Mouse (Mus musculus) adrenal gland, adult 18-20 months (tissue): ENCODE data around the gene Erp44. TPM values are rescaled to one million over a fixed set of nuclear protein-coding genes. Genes with fewer than 3 reads are reported as not detected.

Source experiments
- DNase-seq, 2 experiments: peaks; one replicate each; pipeline ENCODE4 v3.0.0; 2021 to 2022; ENCODE audit warnings: low spot score in 2 of 2
- microRNA-seq, 2 experiments: library from miRNA; unstranded; fragments of <30 nt; microRNA quantifications; one replicate each; pipeline ENCODE4 v1.2.0; 2021; ENCODE audit warnings: borderline number of aligned reads in 2 of 2
- total RNA-seq, 2 experiments: library from RNA; stranded (reverse); gene quantifications; 1 replicate in 1 of 2; 2 replicates in 1 of 2; pipeline ENCODE4 v1.2.3; 2021

The Erp44 gene
- total RNA-seq, 2 experiments from 2014 or later = 52.4 to 65.1 TPM

DNA sequence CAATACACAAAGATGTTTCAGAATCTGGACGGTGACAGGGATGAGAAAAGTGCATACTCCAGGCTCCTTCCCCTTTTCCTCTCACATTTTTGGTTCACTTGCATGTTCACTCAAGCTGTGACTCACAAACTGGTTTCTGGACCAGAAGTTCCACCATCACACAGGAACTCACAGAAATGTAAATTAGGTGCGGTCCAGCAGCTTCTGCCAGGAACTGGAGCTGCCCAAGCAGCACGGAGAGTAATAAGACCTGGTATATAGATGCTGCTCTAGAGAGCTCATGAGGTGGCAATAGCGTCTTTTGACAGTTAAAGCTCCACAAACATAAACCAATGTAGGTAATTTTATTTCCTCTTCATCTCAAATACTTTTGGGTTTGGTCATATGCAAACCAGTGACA is 36.9 kb downstream of the Erp44 start:
- DNase-seq = no peak

- DNase-seq = no peak
Observed at GRCm38 (mm10) chr4:48239046-48239445, 40.3 kb downstream of the Erp44 start.

GRCm38 (mm10) chr4:48236721-48237120 is 42.6 kb downstream of the Erp44 start:
- no peak for DNase-seq

GRCm38 (mm10) chr4:48226800-48227199 is 52.6 kb downstream of the Erp44 start:
- DNase-seq = no peak

DNA sequence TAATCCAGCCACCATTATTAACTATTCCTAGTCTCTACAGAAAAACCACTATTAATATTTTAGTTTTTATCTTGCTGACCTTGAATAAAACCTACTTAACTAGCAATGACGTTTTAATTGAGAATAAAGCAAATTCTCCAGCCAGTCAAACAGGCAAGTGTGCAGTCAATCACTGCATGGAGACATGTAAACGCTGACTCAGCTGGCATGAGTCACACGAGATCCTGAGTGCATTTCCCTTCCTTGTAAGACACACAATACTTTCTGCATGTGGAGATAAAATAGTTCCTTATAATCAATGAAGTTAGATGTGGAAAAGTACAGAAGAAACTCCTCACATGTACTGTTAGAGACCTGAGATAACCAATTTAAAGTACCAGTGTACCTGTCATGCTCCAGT is 53.8 kb downstream of the Erp44 start:
- peak in 1 of 2 experiments; percentile 26 for DNase-seq

GRCm38 (mm10) chr4:48225173-48225572 is 54.2 kb downstream of the Erp44 start:
- peak; percentile 68 to 74 for DNase-seq

- no peak for DNase-seq
Observed at GRCm38 (mm10) chr4:48203564-48203963, 75.8 kb downstream of the Erp44 start.

DNA sequence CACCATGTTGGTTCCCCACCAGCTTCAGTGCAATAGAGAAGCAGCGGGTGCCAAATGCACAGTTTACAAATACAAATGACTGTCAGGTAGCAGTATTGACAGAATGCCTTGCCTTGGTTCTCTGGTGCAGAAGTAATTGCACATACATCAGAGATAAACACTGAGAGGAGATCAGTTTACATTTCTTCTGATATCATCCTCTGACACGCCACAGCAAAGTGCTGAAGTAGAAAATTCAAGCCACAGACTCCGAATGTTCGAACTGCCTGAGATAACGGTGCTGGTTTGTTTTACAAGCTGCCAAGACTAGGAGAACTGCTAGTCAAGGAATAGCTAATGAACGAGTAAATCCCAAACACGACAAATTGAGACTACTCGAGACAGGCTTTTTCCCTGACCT is 80.9 kb downstream of the Erp44 start:
- no peak for DNase-seq

DNA sequence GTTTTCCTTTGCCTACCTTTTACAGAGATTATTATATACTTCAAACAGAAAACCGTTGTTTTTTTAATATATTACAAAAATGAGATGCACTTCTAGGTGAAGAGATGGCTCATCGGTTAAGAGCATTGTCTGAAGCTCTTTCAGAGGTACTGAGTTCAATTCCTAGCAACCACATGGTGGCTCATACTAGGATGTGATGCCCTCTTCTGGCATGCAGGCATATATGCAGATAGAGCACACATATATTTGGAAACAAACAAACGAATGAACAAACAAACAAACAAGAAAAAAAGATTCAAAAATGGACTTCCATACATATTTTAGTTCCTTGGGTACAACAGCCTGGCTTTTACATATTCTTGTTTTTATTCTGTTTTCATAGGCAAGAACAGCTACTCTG is 81.4 kb downstream of the Erp44 start:
- no peak for DNase-seq

- no peak for DNase-seq
Observed at GRCm38 (mm10) chr4:48182115-48182806, 97.1 kb downstream of the Erp44 start.

DNA sequence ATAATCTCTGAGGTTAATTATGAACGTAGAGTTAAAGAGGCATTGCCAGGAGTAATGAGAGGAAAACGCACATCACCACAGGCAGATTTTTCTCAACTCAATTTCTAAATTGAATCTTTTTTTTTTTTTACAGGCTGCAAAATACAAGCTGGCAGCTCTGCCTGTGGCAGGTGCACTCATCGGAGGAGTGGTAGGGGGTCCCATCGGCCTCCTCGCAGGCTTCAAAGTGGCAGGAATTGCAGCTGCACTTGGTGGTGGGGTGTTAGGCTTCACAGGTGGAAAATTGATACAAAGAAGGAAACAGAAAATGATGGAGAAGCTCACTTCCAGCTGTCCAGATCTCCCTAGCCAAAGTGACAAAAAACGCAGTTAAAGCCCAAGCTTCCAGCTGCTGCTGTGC is 98.0 kb downstream of the Erp44 start:
- no peak for DNase-seq

DNA sequence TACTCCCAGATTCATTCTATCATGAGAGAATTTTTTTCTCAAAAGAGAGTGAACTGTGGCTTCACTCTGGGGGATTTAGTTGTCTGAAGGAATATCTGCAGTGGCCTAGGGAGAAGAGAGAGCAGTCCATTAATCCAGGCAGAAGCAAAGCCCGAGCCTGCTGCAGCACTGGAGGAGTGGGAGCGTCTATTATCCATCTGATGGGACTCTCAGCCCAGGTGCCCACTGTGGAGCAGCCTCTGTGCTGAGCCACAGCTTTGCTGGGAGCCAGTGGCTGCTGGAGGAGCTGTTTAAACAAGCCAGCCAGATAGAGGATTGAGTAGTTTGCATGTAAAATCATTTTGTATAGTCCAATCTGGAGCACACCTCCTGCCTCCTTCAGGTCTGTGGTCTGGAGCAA is 98.4 kb downstream of the Erp44 start:
- DNase-seq = no peak

DNA sequence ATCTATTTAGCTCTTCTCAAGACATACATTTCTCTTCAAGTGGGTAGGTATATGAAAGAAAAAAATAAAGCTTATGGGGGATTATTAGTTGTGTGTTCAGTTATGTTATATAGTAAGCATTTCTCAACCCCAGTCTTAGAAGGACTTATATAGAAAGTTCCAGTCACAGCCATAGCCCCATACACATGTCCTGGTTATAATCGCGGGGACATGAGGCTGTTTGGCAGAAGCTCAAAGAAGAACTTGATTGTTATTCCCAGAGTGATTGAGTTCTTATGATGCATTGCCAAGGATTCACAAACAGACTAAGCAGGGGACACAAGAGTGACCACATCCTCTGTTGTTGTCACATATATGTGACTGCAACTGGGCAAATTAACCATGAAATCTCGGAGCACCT is 103.7 kb downstream of the Erp44 start:
- DNase-seq = no peak

DNA sequence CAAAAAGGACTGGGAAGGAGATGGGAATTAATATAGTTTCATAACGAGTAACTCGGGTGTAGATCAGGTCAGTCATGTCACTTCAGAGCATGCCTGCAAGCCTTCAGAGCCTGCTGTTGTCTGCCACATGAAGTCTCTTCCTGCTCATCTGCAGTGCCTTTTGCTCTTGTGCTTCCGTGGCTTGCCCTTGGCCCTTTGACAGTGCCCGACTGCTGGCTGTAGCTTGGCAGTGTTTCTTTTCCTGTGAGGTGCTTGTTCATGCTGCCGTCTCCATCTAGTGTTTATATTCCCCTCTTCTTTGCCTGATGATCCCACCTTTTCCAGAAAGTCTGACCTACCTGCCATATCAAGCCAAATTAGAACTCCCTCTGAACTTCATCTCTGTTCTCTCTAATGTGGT is 115.5 kb downstream of the Erp44 start:
- peak in 1 of 2 experiments; percentile 17 for DNase-seq

DNA sequence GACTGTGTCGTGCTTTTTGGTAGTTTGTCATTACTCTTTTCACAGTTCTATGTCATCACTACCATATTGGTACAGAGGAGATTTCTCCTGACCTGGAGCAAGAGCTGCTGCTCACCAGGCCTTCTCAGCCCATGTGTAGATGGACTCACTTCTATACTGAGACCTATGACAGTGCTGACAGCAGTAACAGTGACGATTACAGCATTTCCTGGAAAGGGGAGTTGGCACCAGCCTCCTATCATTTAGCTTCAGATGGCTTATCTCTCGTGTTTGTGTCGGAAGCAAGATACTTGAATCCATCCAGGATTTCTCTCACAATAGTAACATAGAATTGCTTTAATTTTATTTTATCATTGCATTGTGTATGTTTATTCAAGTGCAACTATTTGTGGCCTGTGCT is 119.0 kb downstream of the Erp44 start:
- no peak for DNase-seq

GRCm38 (mm10) chr4:48155864-48156263 is 123.5 kb downstream of the Erp44 start:
- no peak for DNase-seq

GRCm38 (mm10) chr4:48153229-48153628 is 126.1 kb downstream of the Erp44 start:
- DNase-seq = no peak

DNA sequence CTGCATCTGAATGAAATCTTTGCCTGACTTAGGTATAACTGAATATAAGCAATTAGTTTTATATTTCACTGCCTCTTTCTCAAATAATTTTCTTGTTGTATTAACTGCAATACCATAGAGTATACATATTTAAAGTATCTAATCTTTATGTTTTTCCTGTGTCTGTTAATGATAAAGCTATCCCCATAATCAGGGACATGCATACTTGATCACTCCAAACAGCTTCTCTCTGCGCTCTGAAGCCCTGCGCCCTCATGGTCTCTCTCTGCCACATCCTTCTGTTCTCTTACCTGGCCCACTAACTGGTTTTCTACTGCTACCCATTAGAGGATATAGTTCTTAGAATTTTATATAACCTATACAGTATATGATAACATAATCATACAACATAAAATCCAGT is 129.9 kb downstream of the Erp44 start:
- no peak for DNase-seq

Small RNA genes lying within 50 kb of the gene (microRNA-seq; reads per million reads assigned to microRNA genes)
- gene Mir1958 = 0 reads per million in 2 experiments

Other genes with a start within 250 kb of the Erp44 start
- 100 to 1,000 TPM in 1 of 2 experiments, 10 to 100 TPM in 1; 77.9 to 107 TPM for gene Nr4a3, start 234.4 kb downstream of the Erp44 start, total RNA-seq
- gene Stx17, start 154.6 kb downstream of the Erp44 start, total RNA-seq = 10 to 100 TPM; 37.4 to 57.0 TPM
- gene Invs, start 202 bp upstream of the Erp44 start, total RNA-seq = 10 to 100 TPM; 10.6 to 11.5 TPM
- gene Tex10, start 193.9 kb upstream of the Erp44 start, total RNA-seq = 10 to 100 TPM; 17.1 to 28.5 TPM